Mouse (Mus musculus): ENCODE measurements at regions not wholly inside any gene's neighbourhood (a gene's known extent, or its start where the extent isn't known, plus 50 kb on each side); places are given as distances from the start of the nearest gene placed in this dataset.
"Not testable (repeated sequence)": the region's sequence is repeated elsewhere in the genome, so short reads cannot be mapped to it uniquely, and the experiment has no call there.

GRCm38 (mm10) chr2:95433996-95434395 lies 884.0 kb upstream of the Lrrc4c start:
- DNase-seq: not testable (repeated sequence)

- DNase-seq: no peak
Observed at GRCm38 (mm10) chr2:95440957-95441356, 877.0 kb upstream of the Lrrc4c start.

DNA sequence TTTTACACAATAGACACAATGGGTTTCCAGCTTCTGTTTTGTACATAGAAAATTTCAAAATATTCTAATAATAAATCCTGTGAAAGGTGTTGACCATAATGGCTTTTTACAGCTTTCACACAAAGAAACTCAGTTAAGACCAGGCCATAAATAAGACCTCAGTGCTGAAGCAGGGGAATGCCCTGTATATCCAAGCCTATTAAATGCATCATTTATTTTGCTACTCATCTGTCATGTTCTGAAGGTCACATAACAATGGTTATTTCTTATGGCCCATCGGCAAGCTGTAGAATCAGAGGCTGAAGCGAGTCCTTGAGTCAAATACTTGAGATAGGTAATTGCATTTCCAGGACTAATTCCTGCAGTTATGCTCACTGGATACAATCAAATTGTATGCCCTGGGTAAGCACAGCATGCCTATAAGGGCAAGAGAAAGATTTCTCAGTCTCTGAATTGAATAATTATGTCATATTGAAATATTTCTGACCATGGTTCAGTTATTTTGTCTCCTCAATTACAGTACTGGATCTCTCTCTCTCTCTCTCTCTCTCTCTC lies 874.6 kb upstream of the Lrrc4c start:
- no peak for DNase-seq

- no peak for DNase-seq
Observed at GRCm38 (mm10) chr2:95448897-95449296, 869.1 kb upstream of the Lrrc4c start.

DNA sequence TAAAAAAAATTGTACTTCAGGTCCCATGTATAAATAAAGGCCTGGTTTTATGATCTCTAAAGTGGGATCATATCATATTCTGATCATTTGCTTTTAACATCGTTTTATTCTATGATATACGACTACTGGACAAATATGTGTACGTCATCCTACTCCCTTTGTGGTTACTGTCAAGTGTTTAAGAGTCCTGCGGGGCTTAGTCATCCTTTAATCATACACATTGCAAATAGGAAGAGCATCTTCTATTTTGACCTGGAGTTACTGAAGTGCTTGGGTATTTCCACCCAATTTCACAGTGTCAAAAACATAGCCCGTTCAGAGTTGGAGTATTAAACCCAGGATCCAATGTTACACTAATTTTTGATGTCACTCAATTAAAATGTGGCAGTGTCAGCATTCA lies 838.1 kb upstream of the Lrrc4c start:
- DNase-seq: no peak

DNA sequence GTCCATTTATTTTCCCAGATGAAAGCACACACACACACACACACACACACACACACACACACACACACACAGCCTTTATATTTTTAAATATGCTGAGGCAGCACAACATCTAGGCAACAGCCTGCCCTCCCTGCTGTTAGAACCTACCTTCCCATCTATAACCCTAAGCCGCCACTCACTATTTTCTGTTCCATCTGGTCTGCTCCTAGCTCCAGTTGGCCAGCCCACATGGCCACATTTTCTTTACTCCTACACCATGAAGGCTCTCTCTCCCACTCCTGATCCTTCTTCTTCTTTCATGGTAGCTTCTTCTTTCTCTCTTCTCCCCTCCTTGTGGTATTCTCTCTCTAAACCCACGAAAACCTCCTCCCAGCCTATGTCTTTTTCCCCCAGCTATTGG lies 834.6 kb upstream of the Lrrc4c start:
- DNase-seq: no peak

DNA sequence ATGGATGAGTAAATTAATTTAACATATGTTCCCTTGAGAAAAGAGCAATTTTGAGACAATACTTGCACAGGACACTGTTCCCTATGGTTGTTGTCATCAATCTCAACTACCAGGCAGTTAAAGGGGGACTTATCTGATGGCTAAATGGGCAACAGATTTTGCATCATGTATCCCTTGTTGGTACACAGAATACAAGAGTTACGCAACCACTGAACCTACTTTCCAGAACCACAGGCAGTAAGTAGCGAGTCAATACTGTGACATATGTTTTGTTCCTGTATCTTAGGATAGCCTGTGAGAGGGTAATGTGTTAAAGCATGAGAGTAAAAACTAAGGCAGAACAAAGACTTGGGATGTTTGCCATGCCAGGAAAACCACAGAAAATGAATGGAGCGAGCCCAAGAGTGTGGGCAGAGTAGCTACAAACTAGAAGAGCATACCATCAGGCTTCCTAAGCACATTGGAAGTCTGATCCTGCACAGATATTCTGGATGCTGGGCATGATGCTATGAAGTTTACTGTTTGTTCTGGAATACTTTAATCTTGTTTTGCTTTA lies 830.3 kb upstream of the Lrrc4c start:
- no peak for DNase-seq

- no peak for DNase-seq
Observed at GRCm38 (mm10) chr2:95494026-95494697, 823.8 kb upstream of the Lrrc4c start.

- no peak for DNase-seq
Observed at GRCm38 (mm10) chr2:95494698-95495088, 823.3 kb upstream of the Lrrc4c start.

DNA sequence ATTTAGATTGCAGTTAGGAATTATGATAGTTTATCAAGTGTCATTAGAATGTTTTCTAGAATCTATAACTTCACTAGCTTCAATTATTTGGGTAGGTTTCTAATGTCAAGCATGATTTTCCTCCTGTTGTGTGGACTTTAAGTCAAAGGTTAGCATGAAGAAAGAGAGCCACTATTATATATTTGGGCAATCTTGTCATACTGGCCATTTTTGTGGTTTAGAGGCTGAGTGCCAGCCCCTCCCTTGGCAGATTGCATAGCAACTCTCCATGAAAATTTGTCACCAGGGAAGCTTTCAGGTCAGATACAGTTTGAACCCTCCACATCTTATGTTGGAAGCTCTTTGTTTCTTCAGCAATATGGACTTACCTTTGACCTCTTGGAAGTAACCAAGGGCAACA lies 806.7 kb upstream of the Lrrc4c start:
- no peak for DNase-seq

- peak; percentile 66 for DNase-seq
Observed at GRCm38 (mm10) chr2:95521624-95522023, 796.3 kb upstream of the Lrrc4c start.

- no peak for DNase-seq
Observed at GRCm38 (mm10) chr2:95524590-95525266, 793.2 kb upstream of the Lrrc4c start.

DNA sequence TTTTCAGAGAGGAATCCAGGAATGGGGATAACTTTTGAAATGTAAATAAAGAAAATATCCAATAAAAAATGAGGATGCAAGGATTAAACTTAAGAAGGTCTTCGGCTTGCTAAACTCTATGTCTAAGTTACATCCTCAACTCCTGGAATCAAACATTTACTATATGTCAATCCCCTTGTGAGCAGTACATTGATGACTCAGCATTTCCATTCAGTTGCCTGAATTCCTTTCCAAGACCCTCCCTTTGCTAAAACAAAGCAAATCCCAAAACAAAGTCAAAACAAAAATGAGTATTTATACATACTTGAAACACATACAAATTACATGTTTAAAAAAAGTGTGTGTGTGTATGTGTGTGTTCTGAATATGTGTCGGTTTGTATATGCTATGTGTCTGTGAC lies 753.9 kb upstream of the Lrrc4c start:
- no peak for DNase-seq

DNA sequence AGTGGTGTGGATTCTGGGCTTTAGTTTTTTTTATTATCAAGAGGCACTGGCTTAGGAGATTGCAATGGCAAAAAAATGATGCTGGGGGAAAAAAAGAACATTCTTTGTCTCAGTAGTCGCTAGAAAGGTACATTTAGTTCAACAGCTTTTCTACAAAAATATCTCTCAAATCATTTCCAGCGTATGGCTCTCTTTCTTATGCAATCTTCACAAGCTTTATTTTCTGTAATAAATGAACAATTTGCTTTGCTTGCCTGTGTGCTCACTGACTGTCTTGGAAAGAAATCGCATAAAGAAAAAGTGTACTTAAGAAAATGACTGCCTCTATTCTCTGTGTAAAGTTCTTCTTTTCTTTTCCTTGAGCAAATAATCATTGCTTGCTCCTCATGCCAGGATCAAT lies 742.1 kb upstream of the Lrrc4c start:
- DNase-seq: no peak

DNA sequence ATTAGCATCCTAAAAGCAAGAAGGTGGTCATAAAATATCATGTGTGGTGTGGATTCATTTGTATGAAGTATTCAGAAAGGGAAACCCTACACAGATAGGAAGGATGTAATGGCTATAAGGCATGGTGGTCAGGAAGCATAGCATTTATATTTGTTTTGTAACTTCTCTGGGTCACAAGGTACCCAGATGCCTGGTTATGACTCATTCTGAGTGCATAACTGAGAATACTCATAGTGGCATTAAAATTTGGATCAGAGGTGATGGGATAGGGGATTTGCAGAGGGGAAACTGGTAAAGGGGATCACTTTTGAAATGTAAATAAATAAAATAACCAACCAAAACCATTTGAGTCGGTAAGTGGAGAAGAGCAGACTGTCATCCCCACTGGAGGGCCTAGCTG lies 738.8 kb upstream of the Lrrc4c start:
- no peak for DNase-seq

- no peak for DNase-seq
Observed at GRCm38 (mm10) chr2:95586002-95586401, 732.0 kb upstream of the Lrrc4c start.

DNA sequence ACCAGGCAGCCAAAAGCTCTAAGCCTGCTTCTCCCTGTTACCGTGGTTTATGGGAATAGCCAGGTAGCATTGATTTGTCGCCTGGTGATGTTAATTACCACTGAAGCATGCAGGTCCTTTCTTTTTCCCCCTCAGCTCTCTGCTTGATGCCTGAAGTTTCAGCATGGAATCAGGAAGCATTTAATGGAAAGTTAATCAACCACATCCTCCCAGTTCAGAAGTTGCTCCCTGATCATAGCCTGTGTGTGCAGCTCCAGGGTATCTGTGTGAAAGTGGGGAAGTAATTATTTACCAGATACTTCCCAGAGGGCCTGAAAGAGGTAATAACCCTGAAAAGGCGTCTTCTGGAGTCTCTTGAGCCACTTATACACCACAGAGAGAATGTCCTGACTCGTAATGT lies 730.9 kb upstream of the Lrrc4c start:
- no peak for DNase-seq

DNA sequence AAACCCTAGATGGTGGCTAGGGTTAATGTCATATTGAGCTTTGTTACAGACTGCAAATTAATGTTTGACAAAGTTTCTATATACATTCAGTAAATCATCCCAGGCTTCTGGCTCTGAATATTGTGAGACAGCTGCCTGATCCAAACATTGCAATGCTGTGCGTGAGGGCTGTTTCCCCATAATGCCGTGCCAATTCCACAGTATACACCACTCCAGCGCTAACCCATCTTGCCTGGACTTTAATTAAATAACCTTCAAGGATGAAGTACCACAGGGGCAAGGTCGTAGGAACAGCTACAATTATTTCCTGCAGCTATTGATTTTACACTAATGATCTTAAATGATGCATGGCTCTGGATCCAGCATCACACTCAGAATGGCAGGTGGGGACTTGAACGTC lies 704.6 kb upstream of the Lrrc4c start:
- DNase-seq: no peak

GRCm38 (mm10) chr2:95637533-95637932 lies 680.4 kb upstream of the Lrrc4c start:
- no peak for DNase-seq

- DNase-seq: no peak
Observed at GRCm38 (mm10) chr2:95674347-95674746, 643.6 kb upstream of the Lrrc4c start.

DNA sequence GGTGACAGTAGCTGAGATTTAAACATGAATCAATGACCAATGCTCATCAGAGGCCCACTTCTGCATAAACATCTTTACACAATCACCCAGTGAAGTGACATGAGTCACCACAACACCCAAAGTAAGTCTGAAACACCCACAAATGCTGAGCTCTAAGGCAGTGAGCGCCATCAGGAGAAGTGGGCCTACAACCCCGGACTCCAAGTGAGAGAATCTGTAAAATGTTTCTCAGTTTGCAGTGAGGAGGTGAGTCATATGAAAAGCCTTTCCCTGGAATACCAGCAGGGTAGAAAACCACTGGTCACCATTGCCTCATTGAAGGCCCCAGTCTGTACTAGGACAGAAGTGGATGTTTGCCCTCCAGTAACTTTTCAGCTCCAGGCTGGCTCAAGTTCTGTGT lies 602.6 kb upstream of the Lrrc4c start:
- no peak for DNase-seq
